Mouse (Mus musculus) G1E (cell line): ENCODE measurements around the gene Mfap5.

Experiments used
- CTCF ChIP-seq: IDR thresholded peaks from 2 replicates; pipeline ENCODE4 v1.5.1; 2012; ENCODE audit warnings: low read depth, low read length, inconsistent platforms, mixed read lengths
- GATA1 ChIP-seq: IDR thresholded peaks from 2 replicates; pipeline ENCODE4 v1.6.1; 2012; ENCODE audit warnings: borderline replicate concordance, low read length, inconsistent platforms, mixed read lengths
- GATA2 ChIP-seq: IDR thresholded peaks from 2 replicates; pipeline ENCODE4 v1.6.1; 2012; ENCODE audit warnings: low read depth, low read length, inconsistent platforms, borderline replicate concordance
- POLR2AphosphoS5 ChIP-seq: IDR thresholded peaks from 2 replicates; pipeline ENCODE4 v1.6.1; 2012; ENCODE audit warnings: low read depth, low read length, inconsistent platforms; ENCODE audit not compliant: insufficient replicate concordance
- TAL1 ChIP-seq: conservative IDR thresholded peaks from 2 replicates; pipeline ENCODE4 v1.6.1; 2012; ENCODE audit warnings: low read depth, low read length, inconsistent platforms, mixed read lengths

DNA sequence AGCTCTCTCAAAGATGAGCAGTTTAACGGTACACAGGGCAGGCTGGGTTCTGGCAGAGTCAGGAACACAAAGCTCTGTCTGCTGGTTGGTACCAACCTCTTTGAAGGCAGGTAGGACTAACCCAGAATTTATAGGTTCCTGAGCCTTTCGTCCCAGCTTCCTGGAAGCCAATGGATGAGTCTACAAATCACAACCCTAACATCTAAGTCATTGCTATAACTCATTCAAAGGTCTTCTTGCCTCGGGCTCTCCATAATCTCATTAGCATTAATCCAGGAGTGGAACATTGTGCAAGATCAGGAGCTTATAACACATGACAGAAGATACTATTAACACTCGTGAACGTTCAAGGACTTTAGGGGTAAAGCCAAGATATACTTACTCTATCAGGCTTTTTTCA, 7.0 kb upstream of the Mfap5 start, which contains the start of gene Rimklb:
- TF ChIP-seq GATA1 (no peak), CTCF (no peak), TAL1 (no peak), GATA2 (no peak), POLR2AphosphoS5 (no peak)
